Mouse (Mus musculus) thymus, adult 2 months (tissue): ENCODE data around the gene Entpd5. TPM values are rescaled to one million over a fixed set of nuclear protein-coding genes. Genes with fewer than 3 reads are reported as not detected.

Experiments
- DNase-seq: peaks from one replicate; pipeline ENCODE4 v3.0.0; 2021
- H3K27ac ChIP-seq: fragments of 200-500 bp; 2 replicates; pipeline ENCODE4 v1.5.1; 2012; ENCODE audit warnings: low read length, control low read depth; ENCODE audit not compliant: control insufficient read depth, insufficient read depth
- H3K27me3 ChIP-seq: fragments of 200-500 bp; 2 replicates; pipeline ENCODE4 v1.6.1; 2012; ENCODE audit warnings: mild to moderate bottlenecking, low read length, moderate library complexity, mixed read lengths; ENCODE audit not compliant: control insufficient read depth, insufficient read depth
- H3K36me3 ChIP-seq: fragments of 200-500 bp; 2 replicates; pipeline ENCODE4 v1.6.1; 2012; ENCODE audit warnings: mild to moderate bottlenecking, low read length, moderate library complexity; ENCODE audit not compliant: control insufficient read depth, insufficient read depth
- H3K4me1 ChIP-seq: fragments of 200-500 bp; replicated peaks from 2 replicates; pipeline ENCODE4 v1.6.1; 2012; ENCODE audit warnings: low read length; ENCODE audit not compliant: control insufficient read depth, insufficient read depth
- H3K4me3 ChIP-seq: fragments of 200-500 bp; 2 replicates; pipeline ENCODE4 v1.5.1; 2012; ENCODE audit warnings: mild to moderate bottlenecking, low read length, control low read depth, moderate library complexity; ENCODE audit not compliant: control insufficient read depth, insufficient read depth
- CTCF ChIP-seq: fragments of 200-500 bp; IDR thresholded peaks from 2 replicates; pipeline ENCODE4 v1.5.1; 2012; ENCODE audit warnings: mild to moderate bottlenecking, control low read depth, low read length, moderate library complexity, borderline replicate concordance; ENCODE audit not compliant: control insufficient read depth, poor library complexity, insufficient read depth; ENCODE audit errors: extremely low read depth
- POLR2A ChIP-seq: fragments of 200-500 bp; IDR thresholded peaks from 2 replicates; pipeline ENCODE4 v1.6.1; 2012; ENCODE audit warnings: mild to moderate bottlenecking, low read length, control low read depth, moderate library complexity; ENCODE audit not compliant: control insufficient read depth, poor library complexity, insufficient read depth; ENCODE audit errors: extremely low read depth
- WGBS: fragments of 180-500 bp; shearing (Covaris S2); methylation state at CpG from one replicate; pipeline ENCODE4 v1.1.7; 2018; 5-methylcytosine and 5-hydroxymethylcytosine counted together
- polyA plus RNA-seq: library from polyadenylated mRNA; depleted of rRNA; stranded (reverse); fragments of >200 nt; gene quantifications from 2 replicates; pipeline ENCODE4 v1.2.3, GENCODE M21; 2012

The Entpd5 gene
- polyA plus RNA-seq, 1 experiment, result 24.8 TPM

DNA sequence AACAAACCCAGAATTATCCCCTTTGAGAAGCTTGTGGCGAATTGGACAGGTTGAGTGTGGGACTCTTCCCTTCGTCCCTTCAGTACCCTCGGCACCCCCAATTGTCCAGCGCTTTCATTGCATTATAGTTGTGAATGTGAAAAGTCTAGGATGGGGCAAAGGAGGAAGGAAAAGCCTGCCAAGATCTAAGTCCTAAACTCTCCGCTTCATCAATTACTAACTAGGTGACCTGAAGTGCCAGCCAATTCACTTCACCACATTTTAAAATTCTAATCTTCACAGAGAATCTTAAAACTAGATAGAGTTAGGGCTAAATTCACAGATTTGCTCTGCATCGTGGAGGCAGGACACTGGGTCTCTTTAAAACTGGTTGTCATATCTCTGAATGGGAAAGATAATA is 39.4 kb upstream of the Entpd5 start:
- H3K27ac ChIP-seq, result no peak overlapping the region
- WGBS, result 97% methylated on average over 6 of the region's 6 CpGs
- H3K27me3 ChIP-seq, result no peaks in the 10 kb centered on the region
- TF ChIP-seq POLR2A (no peak), CTCF (no peak)
- DNase-seq, result no peak
- H3K4me1 ChIP-seq, result peaks cover 9% of the 10 kb centered on the region; the same call in 1 of the 2 replicates
- no peak overlapping the region for H3K4me3 ChIP-seq
- no peaks in the 10 kb centered on the region for H3K36me3 ChIP-seq

DNA sequence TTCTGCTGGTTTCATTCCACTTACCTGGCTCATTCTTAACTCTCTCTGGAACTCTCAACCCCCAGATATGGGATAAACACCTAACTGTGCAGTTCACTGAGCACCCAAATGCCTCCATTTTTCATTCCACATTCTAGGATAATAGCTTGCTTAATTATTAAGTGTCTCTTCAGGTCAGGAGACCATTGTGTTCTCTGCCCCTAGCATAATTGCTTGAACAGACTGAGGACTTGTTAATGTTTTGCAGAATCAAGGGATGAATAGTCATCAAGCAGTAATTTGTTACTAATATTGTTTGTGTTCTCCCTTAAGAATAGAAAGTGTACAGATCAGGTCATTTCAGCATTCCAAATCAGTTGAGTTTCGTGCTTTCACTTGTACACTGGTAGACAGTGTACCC is 38.6 kb upstream of the Entpd5 start:
- Histone ChIP-seq H3K4me3 (no peak overlapping the region), H3K36me3 (no peaks in the 10 kb centered on the region), H3K27me3 (no peaks in the 10 kb centered on the region), H3K27ac (no peak overlapping the region), H3K4me1 (peaks cover 9% of the 10 kb centered on the region; the same call in 1 of the 2 replicates)
- DNase-seq, result no peak
- WGBS, result 91% methylated on average over 1 of the region's 1 CpGs
- TF ChIP-seq POLR2A, result no peak
- TF ChIP-seq CTCF, result no peak

DNA sequence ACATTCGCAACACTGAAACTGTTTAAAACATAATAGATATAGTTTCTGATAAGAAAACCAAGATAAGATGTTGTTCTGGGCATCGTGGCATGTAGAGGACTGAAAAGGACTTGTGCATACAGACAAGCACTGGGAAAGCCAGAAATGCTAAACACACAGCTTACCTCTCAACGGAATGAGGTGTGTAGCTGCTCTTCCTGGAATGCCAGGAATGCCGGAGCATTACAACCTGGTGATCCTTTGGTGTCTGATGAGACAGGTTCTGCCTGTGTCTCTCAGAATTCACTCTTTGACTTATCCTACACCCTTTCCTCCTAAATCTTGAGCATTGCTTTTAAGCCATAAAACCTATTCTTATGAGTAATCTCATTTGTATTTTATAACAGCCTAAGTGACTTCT is 33.7 kb upstream of the Entpd5 start:
- Histone ChIP-seq H3K4me1 (no peaks in the 10 kb centered on the region), H3K27me3 (no peaks in the 10 kb centered on the region), H3K36me3 (no peaks in the 10 kb centered on the region), H3K27ac (no peak overlapping the region), H3K4me3 (no peak overlapping the region)
- TF ChIP-seq POLR2A, result no peak
- no peak for TF ChIP-seq CTCF
- no peak for DNase-seq
- WGBS, result 86% methylated on average over 4 of the region's 4 CpGs

DNA sequence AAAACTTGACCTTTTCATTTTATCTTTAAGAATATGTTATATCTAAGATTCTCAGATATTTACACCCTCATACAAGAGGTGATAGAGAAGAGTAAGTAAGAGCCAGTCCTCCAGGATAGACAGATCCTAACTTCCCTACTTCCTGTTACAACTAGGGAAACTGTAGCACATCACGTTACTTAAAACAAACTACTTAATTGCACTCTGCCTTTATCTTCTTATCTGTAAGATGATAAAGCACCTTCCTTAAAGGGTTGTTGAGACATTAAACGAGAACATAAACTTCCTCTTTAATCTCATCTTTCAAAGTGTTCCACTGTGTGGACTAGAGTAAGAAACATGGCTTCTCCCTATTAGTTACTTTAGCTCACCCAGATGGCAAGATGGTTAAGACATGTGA is 29.9 kb upstream of the Entpd5 start:
- no peak for TF ChIP-seq POLR2A
- no peak for TF ChIP-seq CTCF
- no peak overlapping the region for H3K27ac ChIP-seq
- DNase-seq, result no peak
- WGBS, result 73% methylated on average over 2 of the region's 2 CpGs
- no peak overlapping the region for H3K4me3 ChIP-seq
- H3K27me3 ChIP-seq, result no peaks in the 10 kb centered on the region
- no peaks in the 10 kb centered on the region for H3K4me1 ChIP-seq
- no peaks in the 10 kb centered on the region for H3K36me3 ChIP-seq

DNA sequence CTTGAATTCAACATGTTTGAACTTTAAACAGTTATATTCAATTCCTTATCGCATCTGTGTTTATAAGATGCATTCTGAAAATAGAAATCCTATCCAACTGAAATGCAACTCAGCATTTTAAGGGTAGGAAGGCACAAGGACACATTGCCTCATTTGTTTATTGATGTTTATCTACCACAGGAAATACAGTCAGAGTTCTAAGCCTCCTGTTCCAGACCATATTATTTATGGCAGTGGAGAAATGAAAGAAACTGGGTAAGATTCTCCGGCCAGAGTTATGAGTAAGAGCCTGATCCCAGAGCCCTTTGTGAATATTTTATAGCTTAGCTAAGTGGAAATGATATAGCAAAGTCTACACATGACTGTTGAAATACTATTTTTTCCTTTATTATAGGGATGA is 21.0 kb upstream of the Entpd5 start:
- no peak for DNase-seq
- Histone ChIP-seq H3K36me3 (0 out of 2 replicates have a peak, but pooled peaks cover 3% of the 10 kb centered on the region), H3K27me3 (no peaks in the 10 kb centered on the region), H3K4me3 (no peak overlapping the region), H3K27ac (no peak overlapping the region), H3K4me1 (no peaks in the 10 kb centered on the region)
- WGBS, result 95% methylated on average over 2 of the region's 2 CpGs
- no peak for TF ChIP-seq CTCF
- TF ChIP-seq POLR2A, result no peak

DNA sequence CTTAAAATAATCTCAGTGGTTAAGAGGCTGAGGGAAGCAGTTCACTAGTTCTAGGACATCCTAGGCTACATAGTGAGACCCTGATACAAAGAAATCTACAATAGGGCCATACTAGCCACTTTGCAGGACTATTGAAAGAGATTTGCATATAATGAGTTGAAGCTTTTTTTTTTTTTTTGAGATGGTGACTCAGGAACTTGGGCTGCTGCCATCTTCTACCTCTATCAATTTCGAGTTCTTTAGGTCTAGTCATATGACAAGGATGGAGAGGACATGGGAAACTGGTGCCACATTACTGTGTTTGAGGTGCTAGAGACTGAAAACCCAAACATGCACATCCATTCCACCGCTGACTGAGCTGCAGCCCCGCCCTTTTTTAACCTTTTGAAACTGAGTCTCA is 15.2 kb upstream of the Entpd5 start:
- H3K36me3 ChIP-seq, result no peaks in the 10 kb centered on the region
- H3K4me3 ChIP-seq, result no peak overlapping the region
- 87% methylated on average over 3 of the region's 3 CpGs for WGBS
- no peak for DNase-seq
- no peak for TF ChIP-seq POLR2A
- no peak for TF ChIP-seq CTCF
- H3K4me1 ChIP-seq, result no peaks in the 10 kb centered on the region
- H3K27me3 ChIP-seq, result no peaks in the 10 kb centered on the region
- H3K27ac ChIP-seq, result no peak overlapping the region

DNA sequence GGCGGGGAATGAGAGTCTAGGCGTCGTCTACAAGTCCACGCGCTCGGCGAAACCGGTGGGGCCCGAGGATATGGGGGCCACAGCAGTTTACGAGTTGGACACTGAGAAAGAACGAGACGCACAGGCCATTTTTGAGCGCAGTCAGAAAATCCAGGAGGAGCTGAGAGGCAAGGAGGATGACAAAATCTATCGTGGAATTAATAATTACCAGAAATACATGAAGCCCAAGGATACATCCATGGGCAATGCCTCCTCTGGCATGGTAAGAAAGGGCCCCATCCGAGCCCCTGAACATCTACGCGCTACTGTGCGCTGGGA is 8.7 kb upstream of the Entpd5 start:
- WGBS, result 42% methylated on average over 18 of the region's 18 CpGs
- H3K27ac ChIP-seq, result peak overlapping the region; percentile 35; the same call in 1 of the 2 replicates
- peak overlapping the region; percentile 74 for H3K4me3 ChIP-seq
- no peak for TF ChIP-seq CTCF
- TF ChIP-seq POLR2A, result no peak; the same call in 1 of the 2 replicates
- H3K36me3 ChIP-seq, result no peaks in the 10 kb centered on the region
- DNase-seq, result no peak
- H3K27me3 ChIP-seq, result no peaks in the 10 kb centered on the region
- H3K4me1 ChIP-seq, result peaks cover 8% of the 10 kb centered on the region
